Comparison of ENCODE assay signal across 27 mouse cellular contexts in genomic region chr11:109591511-109591910, GRCm38 (mm10). TPM values are rescaled to one million over a fixed set of nuclear protein-coding genes. Genes with fewer than 3 reads are reported as not detected.
DNase-seq lines count a peak whose midpoint lies in the region; ATAC-seq lines count a peak whose summit lies in the region.
"Had no signal": no experiment of that assay in that cellular context is flagged by ENCODE, and none has a peak within 500 bp of the region (broad histone marks: within the 10 kb centered on the region; RNA-seq: fewer than 3 reads in every experiment).

No protein-coding gene starts in this region.

- WGBS in forebrain, embryonic 12.5 days: 80% methylated on average over 4 of the region's 4 CpGs

- no peak overlapping the region for H3K27ac ChIP-seq in forebrain, embryonic 12.5 days
- H3K27ac ChIP-seq: forebrain, embryonic 13.5 days; hindbrain, postnatal 0 days; kidney, embryonic 15.5 days; limb, embryonic 12.5 days; liver, embryonic 15.5 days; midbrain, embryonic 10.5 days; neural tube, embryonic 13.5 days had no signal

- ATAC-seq in activated CD4-positive, CD25-positive, alpha-beta regulatory T cell, adult 4 months: peak; percentile 81
- peak; percentile 23 for ATAC-seq in neutrophil, adult 5-6 weeks (ENCODE audit: extremely low read depth, insufficient number of reproducible peaks, low FRiP score, poor library complexity, severe bottlenecking)
- ATAC-seq in forebrain, embryonic 12.5 days (ENCODE audit: low FRiP score): no peak
- ATAC-seq: forebrain, embryonic 13.5 days; hindbrain, postnatal 0 days; midbrain, embryonic 16.5 days; Patski had no signal

- no peaks in the 10 kb centered on the region for H3K4me1 ChIP-seq in forebrain, embryonic 12.5 days
- H3K4me1 ChIP-seq: forebrain, embryonic 13.5 days; neural tube, embryonic 13.5 days had no signal

- peak; percentile 68 for DNase-seq in thymus, postnatal 0 days (ENCODE audit: low spot score)
- DNase-seq in thymus, postnatal 36 days: no peak
- no peak for DNase-seq in kidney, adult 11 months
- no peak for DNase-seq in frontal cortex, postnatal 25 days (ENCODE audit: low spot score in 2 of 2)
- DNase-seq: cerebellum, adult 2 months; cerebellum, postnatal 14 days; gastrocnemius, postnatal 14 days; kidney, adult 18-20 months; kidney, postnatal 25 days; lung, embryonic 14.5 days; lung, postnatal 14 days; spleen, adult 18-20 months had no signal

- H3K36me3 ChIP-seq in forebrain, embryonic 12.5 days (replicated peaks): no peaks in the 10 kb centered on the region

- no peak overlapping the region for H3K4me2 ChIP-seq in forebrain, embryonic 12.5 days
- H3K4me2 ChIP-seq: forebrain, embryonic 13.5 days; kidney, embryonic 15.5 days; limb, embryonic 12.5 days; liver, embryonic 15.5 days; lung, embryonic 14.5 days; neural tube, embryonic 13.5 days had no signal

- no peaks in the 10 kb centered on the region for H3K9me3 ChIP-seq in forebrain, embryonic 12.5 days
- H3K9me3 ChIP-seq: forebrain, embryonic 13.5 days; G1E; kidney, embryonic 15.5 days; limb, embryonic 12.5 days; liver, embryonic 15.5 days; midbrain, embryonic 10.5 days; neural tube, embryonic 13.5 days had no signal

- no peaks in the 10 kb centered on the region for H3K27me3 ChIP-seq in forebrain, embryonic 12.5 days
- H3K27me3 ChIP-seq: forebrain, embryonic 13.5 days; kidney, embryonic 15.5 days; limb, embryonic 12.5 days; liver, embryonic 15.5 days; neural tube, embryonic 13.5 days; Patski had no signal

- no peak overlapping the region for H3K4me3 ChIP-seq in forebrain, embryonic 12.5 days (replicated peaks)
- H3K4me3 ChIP-seq: erythroblast, embryonic 14.5 days; forebrain, embryonic 13.5 days; kidney, embryonic 15.5 days; limb, embryonic 12.5 days; liver, embryonic 15.5 days; midbrain, embryonic 10.5 days; myocyte; neural tube, embryonic 13.5 days had no signal

- no peak overlapping the region for H3K9ac ChIP-seq in forebrain, embryonic 12.5 days
- H3K9ac ChIP-seq: forebrain, embryonic 13.5 days; kidney, embryonic 15.5 days; limb, embryonic 12.5 days; liver, embryonic 15.5 days; lung, embryonic 14.5 days; neural tube, embryonic 13.5 days had no signal

RNA-seq across cellular contexts. Expression of gene Wipi1, which starts 20.3 kb away (rescaled TPM):
- polyA plus RNA-seq in thymus, postnatal 0 days (2015; fragmentation: Nextera tagmentation; extraction: Ambion mirVana): 12.3 and 14.4 TPM in 2 replicates
- polyA plus RNA-seq in activated CD4-positive, CD25-positive, alpha-beta regulatory T cell, adult 4 months (2017; shearing (Covaris generic)): under 1 TPM in 1 of 2 experiments, not detected in 1; 0.29 TPM
- total RNA-seq in neutrophil, adult 5-6 weeks (2017): 1.2 and 2.4 TPM in 2 replicates
- 12.9 and 13.6 TPM in 2 replicates for polyA plus RNA-seq in forebrain, embryonic 12.5 days (2016; fragmentation: Nextera tagmentation; extraction: Ambion mirVana)

RNA-seq across cellular contexts. Expression of gene Prkar1a, which starts 57.7 kb away (rescaled TPM):
- 353 and 361 TPM in 2 replicates for polyA plus RNA-seq in thymus, postnatal 0 days (2015; fragmentation: Nextera tagmentation; extraction: Ambion mirVana)
- 100 to 1,000 TPM; 491 to 502 TPM for polyA plus RNA-seq in activated CD4-positive, CD25-positive, alpha-beta regulatory T cell, adult 4 months (2017; shearing (Covaris generic))
- 123 and 153 TPM in 2 replicates for total RNA-seq in neutrophil, adult 5-6 weeks (2017)
- 413 and 445 TPM in 2 replicates for polyA plus RNA-seq in forebrain, embryonic 12.5 days (2016; fragmentation: Nextera tagmentation; extraction: Ambion mirVana)

Comparison
In these comparisons a context has a peak if more than half of its experiments do, and no peak if none do; other contexts are left out.
1. RNA of gene Wipi1, which starts 20.3 kb away (polyA plus RNA-seq): 12.9 to 13.6 TPM in forebrain, embryonic 12.5 days and 12.3 to 14.4 TPM in thymus, postnatal 0 days; 0.29 TPM in activated CD4-positive, CD25-positive, alpha-beta regulatory T cell, adult 4 months; every median in the first group is over 10 times any median in the second.